Mouse (Mus musculus) limb, embryonic 15.5 days (tissue): Measurements from ENCODE around the gene Epn3. TPM values are rescaled to one million over a fixed set of nuclear protein-coding genes. Genes with fewer than 3 reads are reported as not detected.

Experiments
- ATAC-seq: fragments of 200-750 bp; cut with Nextera tagmentation; 2 replicates; pipeline ENCODE4 v1.8.0; 2017; ENCODE audit warnings: low read depth, moderate TSS enrichment; ENCODE audit not compliant: insufficient number of reproducible peaks, low FRiP score, low TSS enrichment
- H3K27ac ChIP-seq: fragments of 300-500 bp; sonication (generic); 2 replicates; pipeline ENCODE4 v1.5.1; 2015; ENCODE audit warnings: moderate library complexity, mild to moderate bottlenecking, inconsistent platforms
- H3K27me3 ChIP-seq: fragments of 300-500 bp; sonication (generic); 2 replicates; pipeline ENCODE4 v1.6.1; 2015; ENCODE audit warnings: inconsistent platforms
- H3K36me3 ChIP-seq: fragments of 300-500 bp; sonication (generic); 2 replicates; pipeline ENCODE4 v1.6.1; 2015; ENCODE audit warnings: inconsistent platforms
- H3K4me1 ChIP-seq: fragments of 300-500 bp; sonication (generic); 2 replicates; pipeline ENCODE4 v1.6.1; 2015; ENCODE audit warnings: inconsistent platforms
- H3K4me2 ChIP-seq: fragments of 300-500 bp; sonication (generic); 2 replicates; pipeline ENCODE4 v1.6.1; 2015; ENCODE audit warnings: mild to moderate bottlenecking, inconsistent platforms
- H3K4me3 ChIP-seq: fragments of 300-500 bp; sonication (generic); 2 replicates; pipeline ENCODE4 v1.5.1; 2015; ENCODE audit warnings: mild to moderate bottlenecking, inconsistent platforms
- H3K9ac ChIP-seq: fragments of 300-500 bp; sonication (generic); 2 replicates; pipeline ENCODE4 v1.6.1; 2015; ENCODE audit warnings: inconsistent platforms
- H3K9me3 ChIP-seq: fragments of 300-500 bp; sonication (generic); 2 replicates; pipeline ENCODE4 v1.6.1; 2016; ENCODE audit warnings: inconsistent platforms
- WGBS: fragments of 180-500 bp; shearing (Covaris S2); methylation state at CpG from one replicate; pipeline ENCODE4 v1.1.7; 2015; 5-methylcytosine and 5-hydroxymethylcytosine counted together
- polyA plus RNA-seq: library from polyadenylated mRNA; unstranded; fragments of >200 nt; fragmentation: Nextera tagmentation; extraction: Ambion mirVana; gene quantifications from 2 replicates; pipeline ENCODE4 v1.2.1, GENCODE M21; 2015

The Epn3 gene
- polyA plus RNA-seq, 1 experiment from 2014 or later = 11.1 TPM

DNA sequence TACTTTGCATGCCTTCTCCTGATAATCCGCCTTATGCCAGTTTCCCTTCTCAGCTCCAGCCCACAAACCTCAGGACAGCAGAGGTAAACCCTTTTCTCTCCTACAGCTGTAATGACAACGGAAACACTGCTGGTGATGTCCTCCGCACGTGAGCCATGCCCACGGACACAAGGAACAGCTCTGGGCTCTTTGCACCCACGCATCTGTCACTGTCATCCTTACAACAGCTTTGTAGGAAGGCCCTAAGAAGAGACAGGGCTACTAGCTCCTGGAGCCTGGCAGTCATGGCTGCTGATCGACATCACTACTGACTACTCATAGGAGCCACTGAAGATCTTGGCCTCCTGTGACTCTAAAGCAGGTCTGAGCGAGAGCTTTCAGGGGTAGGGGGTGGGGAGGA, 33.4 kb upstream of the Epn3 start:
- 79% methylated on average over 8 of the region's 8 CpGs for WGBS
- no peaks in the 10 kb centered on the region for H3K36me3 ChIP-seq
- no peak overlapping the region for H3K9ac ChIP-seq
- no peak overlapping the region for H3K27ac ChIP-seq
- ATAC-seq = no peak
- H3K27me3 ChIP-seq = no peaks in the 10 kb centered on the region
- no peak overlapping the region for H3K4me3 ChIP-seq
- 0 out of 2 replicates have a peak, but pooled peaks cover 5% of the 10 kb centered on the region for H3K4me1 ChIP-seq
- no peaks in the 10 kb centered on the region for H3K9me3 ChIP-seq
- no peak overlapping the region for H3K4me2 ChIP-seq

DNA sequence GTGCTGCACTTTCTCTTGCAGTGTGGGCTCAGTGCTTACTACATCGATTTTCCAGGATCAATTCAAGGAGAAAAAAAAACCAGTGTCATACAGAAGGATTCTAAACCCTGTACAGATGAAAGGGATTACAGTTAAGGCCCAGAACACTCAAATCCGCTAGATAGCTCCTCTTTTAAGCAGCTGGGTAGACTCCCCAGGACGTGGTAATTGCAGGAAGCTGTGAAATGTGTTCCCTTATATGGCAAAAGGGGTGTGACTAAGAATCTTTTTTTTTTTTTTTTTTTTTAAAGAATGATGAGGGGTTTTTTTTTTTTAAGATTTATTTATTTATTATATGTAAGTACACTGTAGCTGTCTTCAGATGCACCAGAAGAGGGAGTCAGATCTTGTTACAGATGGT, 29.1 kb upstream of the Epn3 start:
- H3K4me2 ChIP-seq = no peak overlapping the region
- no peaks in the 10 kb centered on the region for H3K36me3 ChIP-seq
- no peaks in the 10 kb centered on the region for H3K27me3 ChIP-seq
- H3K27ac ChIP-seq = no peak overlapping the region
- 36% methylated on average over 3 of the region's 3 CpGs for WGBS
- peaks cover 25% of the 10 kb centered on the region for H3K4me1 ChIP-seq
- H3K9me3 ChIP-seq = no peaks in the 10 kb centered on the region
- ATAC-seq = no peak
- no peak overlapping the region for H3K4me3 ChIP-seq
- no peak overlapping the region for H3K9ac ChIP-seq

DNA sequence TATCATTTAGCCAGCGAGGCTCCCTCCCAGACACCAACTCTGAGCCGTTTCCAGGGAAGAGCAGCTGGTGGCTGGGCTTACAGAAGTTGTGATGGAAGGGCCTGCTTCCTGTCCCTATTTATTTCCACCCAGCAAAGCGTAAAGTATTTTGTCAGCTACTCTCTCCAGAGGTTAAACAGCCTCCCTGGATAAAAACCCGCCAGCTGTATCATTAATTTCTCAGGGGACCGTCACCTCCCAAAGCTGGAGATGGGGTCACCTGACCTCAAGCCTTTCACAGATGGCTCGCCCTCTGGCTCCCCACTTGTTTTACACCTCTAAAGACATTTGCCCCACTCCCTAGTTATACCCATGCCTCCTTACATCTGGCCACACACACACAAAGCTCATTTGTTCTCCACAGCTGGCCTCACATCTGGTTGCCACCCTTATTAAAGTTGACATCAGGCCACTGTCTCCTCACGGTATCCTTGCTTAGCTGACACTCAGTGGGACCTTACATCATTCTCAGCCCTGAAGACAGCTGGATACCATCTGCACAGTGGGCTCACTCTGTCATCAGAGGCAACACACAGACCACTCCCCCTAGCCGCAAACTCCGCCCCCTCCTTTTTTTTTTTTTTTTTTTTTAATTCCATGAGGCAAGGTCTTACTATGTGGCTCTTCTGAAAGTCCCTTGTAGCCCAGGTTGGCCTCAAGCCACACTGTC, 26.6 kb upstream of the Epn3 start:
- no peaks in the 10 kb centered on the region for H3K27me3 ChIP-seq
- H3K27ac ChIP-seq = 0 out of 2 replicates have a peak overlapping the region, but pooled peaks have one; percentile 11
- H3K4me2 ChIP-seq = no peak overlapping the region
- no peak overlapping the region for H3K4me3 ChIP-seq
- H3K4me1 ChIP-seq = peaks cover 27% of the 10 kb centered on the region
- ATAC-seq = peak; percentile 59
- H3K36me3 ChIP-seq = no peaks in the 10 kb centered on the region
- H3K9ac ChIP-seq = no peak overlapping the region
- WGBS = 30% methylated on average over 9 of the region's 9 CpGs
- no peaks in the 10 kb centered on the region for H3K9me3 ChIP-seq

DNA sequence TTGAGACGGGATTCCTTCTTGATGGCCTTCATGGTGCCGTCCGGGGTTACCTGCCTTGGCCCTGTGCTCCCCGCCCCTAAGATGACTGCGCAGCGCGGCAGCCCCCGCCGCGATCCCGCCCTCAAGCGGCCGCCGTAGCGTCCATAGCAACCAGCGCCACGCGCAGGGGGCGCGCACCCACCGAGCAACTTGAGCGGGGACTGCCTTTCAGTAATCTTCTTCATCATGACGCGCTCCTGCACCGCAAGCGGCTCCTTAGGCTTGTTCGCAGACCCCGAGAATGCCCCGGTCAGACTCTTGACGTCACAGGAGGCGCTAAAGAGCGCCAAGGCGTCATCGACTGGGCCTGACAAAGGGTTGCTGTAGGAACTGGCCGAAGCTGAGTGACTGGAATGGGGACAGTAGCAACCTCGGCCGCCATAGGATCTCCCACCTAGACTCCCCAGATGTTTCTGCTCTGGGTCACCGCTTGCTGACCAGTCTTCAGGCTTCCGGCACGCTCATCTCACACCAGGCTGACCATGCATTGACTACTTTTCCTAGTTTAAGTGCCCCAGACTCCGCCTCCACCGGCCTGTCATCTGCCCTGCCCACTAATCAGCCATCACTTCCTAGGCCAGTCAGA, 21.6 kb upstream of the Epn3 start, which contains the start of gene Mycbpap:
Gene Mycbpap (minus strand): TSS at position 524 of the 625 bp plus-strand sequence.
- peak within 1 kb of the TSS; percentile 77 for H3K4me2 ChIP-seq
- H3K27me3 ChIP-seq = no peaks in the 10 kb centered on the region
- ATAC-seq = peak; percentile 72; the same call in 1 of the 2 replicates
- under 1% methylated on average over 42 of the region's 42 CpGs for WGBS
- peak within 1 kb of the TSS; percentile 52 for H3K4me3 ChIP-seq
- no peaks in the 10 kb centered on the region for H3K36me3 ChIP-seq
- no peaks in the 10 kb centered on the region for H3K9me3 ChIP-seq
- peak within 1 kb of the TSS; percentile 44 for H3K9ac ChIP-seq
- no peak within 1 kb of the TSS for H3K27ac ChIP-seq
- H3K4me1 ChIP-seq = peaks cover 20% of the 10 kb centered on the region

DNA sequence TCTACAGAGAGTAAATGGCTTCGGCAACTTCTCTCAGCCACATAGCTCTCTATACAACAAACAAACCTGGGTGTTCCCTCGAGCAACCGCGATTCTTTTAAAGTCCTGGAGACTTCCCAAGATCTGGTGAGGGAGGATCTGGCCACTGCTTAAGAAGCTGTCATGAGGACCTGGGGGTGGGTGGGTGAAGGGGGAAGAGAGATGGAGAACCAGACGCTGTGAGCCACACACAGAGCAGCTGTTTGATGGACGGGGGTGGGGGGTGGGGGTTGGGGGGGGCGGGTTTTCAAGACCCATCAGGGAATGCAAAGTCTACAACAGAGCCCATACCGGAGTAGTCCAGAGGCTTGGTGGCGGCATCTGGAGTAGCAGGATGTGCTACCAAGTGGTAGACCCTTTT, 13.7 kb upstream of the Epn3 start:
- no peak for ATAC-seq
- no peak overlapping the region for H3K4me2 ChIP-seq
- H3K36me3 ChIP-seq = no peaks in the 10 kb centered on the region
- no peaks in the 10 kb centered on the region for H3K27me3 ChIP-seq
- no peak overlapping the region for H3K4me3 ChIP-seq
- H3K9me3 ChIP-seq = no peaks in the 10 kb centered on the region
- 31% methylated on average over 9 of the region's 9 CpGs for WGBS
- no peaks in the 10 kb centered on the region; the same call in 1 of the 2 replicates for H3K4me1 ChIP-seq
- H3K27ac ChIP-seq = no peak overlapping the region
- no peak overlapping the region for H3K9ac ChIP-seq

DNA sequence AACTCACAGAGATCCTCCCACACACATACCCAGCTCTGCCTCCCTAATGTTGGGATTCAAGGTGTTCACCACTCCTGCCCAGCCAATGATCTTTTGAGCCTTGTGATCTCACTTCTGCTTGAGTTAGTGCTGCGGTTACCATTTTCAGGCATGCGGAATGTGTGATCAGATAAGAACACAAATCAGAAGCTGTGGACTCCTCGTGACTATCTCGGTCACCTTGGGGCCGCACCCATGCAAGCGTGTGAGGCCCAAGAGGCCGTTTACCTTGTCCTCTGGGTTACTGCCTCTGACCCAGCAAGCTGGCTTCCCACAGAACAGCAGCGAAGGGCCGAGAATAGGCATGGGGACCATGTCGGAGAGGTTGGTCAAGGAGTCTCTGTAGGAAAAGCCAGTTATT, 9.2 kb upstream of the Epn3 start:
- ATAC-seq = no peak

DNA sequence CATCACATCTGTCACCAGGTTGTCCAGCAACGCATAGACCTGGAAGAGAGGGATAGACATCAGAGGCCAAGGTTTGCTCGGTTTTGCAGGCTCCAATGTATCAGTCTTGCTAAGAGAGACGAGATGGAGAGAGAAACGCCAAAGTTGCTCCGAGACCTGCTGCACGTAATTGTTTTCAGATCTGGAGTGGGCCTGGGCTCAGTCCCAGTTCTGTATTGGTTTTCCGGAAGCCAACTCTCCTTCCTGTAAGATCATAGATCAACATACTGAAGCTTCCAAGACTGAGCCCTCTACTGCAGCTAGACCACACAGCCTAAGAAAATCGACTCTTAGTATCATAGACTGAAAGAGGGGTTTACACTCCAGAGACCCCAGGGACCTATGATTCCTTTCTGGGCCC, 1.7 kb upstream of the Epn3 start:
- WGBS = 59% methylated on average over 8 of the region's 8 CpGs
- Histone ChIP-seq H3K9me3 (no peaks in the 10 kb centered on the region), H3K27ac (no peak overlapping the region)

More for the DNA sequence above, 9.2 kb upstream of the Epn3 start:
- Histone ChIP-seq H3K27me3 (no peaks in the 10 kb centered on the region), H3K9ac (no peak overlapping the region), H3K4me3 (no peak overlapping the region), H3K36me3 (no peaks in the 10 kb centered on the region), H3K4me1 (no peaks in the 10 kb centered on the region; the same call in 1 of the 2 replicates), H3K9me3 (no peaks in the 10 kb centered on the region), H3K4me2 (no peak overlapping the region), H3K27ac (no peak overlapping the region)
- WGBS = 90% methylated on average over 10 of the region's 10 CpGs

DNA sequence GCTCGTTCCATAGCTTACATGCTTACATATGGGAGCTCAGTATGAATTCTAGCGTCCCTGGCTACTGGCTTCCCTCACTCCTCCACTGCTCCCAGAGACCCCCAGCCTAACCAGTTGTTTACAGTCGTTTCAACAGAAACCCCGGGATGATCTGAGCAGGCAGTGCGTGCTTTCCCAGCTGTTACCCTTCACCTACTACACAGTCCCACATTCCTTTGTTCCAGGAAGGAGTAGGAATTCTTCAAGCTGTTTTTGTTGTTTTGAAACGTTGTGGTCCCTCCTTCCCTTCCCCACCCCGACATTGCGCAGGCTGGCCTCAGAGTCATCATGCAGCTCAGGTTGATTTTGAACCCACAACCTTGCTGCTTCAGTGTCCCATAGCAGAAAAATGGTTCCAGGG, 588 bp upstream of the Epn3 start:
- H3K27ac ChIP-seq = no peak overlapping the region
- WGBS = 25% methylated on average over 8 of the region's 8 CpGs
- H3K9me3 ChIP-seq = no peaks in the 10 kb centered on the region
- H3K36me3 ChIP-seq = no peaks in the 10 kb centered on the region
- peak overlapping the region; percentile 39; the same call in 1 of the 2 replicates for H3K4me3 ChIP-seq
- H3K4me1 ChIP-seq = peaks cover 38% of the 10 kb centered on the region
- peak overlapping the region; percentile 71 for H3K4me2 ChIP-seq
- H3K27me3 ChIP-seq = no peaks in the 10 kb centered on the region
- no peak for ATAC-seq
- no peak overlapping the region for H3K9ac ChIP-seq

More for the DNA sequence above, 1.7 kb upstream of the Epn3 start:
- H3K36me3 ChIP-seq = no peaks in the 10 kb centered on the region
- H3K9ac ChIP-seq = no peak overlapping the region
- ATAC-seq = no peak
- H3K4me3 ChIP-seq = no peak overlapping the region
- H3K27me3 ChIP-seq = no peaks in the 10 kb centered on the region
- H3K4me1 ChIP-seq = peaks cover 38% of the 10 kb centered on the region
- H3K4me2 ChIP-seq = no peak overlapping the region

DNA sequence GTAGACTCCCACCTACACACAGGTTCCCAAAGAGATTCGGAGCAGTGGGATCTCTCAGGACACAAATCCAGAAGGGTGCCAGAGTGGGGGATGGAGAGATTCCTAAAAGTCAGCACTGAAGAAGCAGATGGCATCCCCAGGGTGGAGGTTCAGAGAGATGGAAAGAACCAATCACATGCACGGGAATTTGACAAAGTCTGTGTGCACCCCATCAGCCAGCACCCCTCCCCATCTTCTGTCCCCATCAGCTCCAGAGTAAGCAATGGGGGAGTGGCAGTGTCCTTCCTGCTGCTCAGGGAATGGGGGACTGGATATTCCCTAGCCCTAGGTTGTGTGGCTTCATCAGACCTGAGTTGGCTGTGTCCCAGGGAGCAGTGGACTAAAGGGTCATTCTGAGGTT, 739 bp downstream of the Epn3 start:
- H3K27ac ChIP-seq = peak overlapping the region; percentile 73
- no peak overlapping the region for H3K9ac ChIP-seq
- WGBS = 4% methylated on average over 2 of the region's 2 CpGs
- H3K4me3 ChIP-seq = peak overlapping the region; percentile 39
- H3K27me3 ChIP-seq = no peaks in the 10 kb centered on the region
- H3K36me3 ChIP-seq = no peaks in the 10 kb centered on the region
- peak overlapping the region; percentile 71 for H3K4me2 ChIP-seq
- H3K9me3 ChIP-seq = no peaks in the 10 kb centered on the region
- ATAC-seq = no peak
- H3K4me1 ChIP-seq = peaks cover 38% of the 10 kb centered on the region

DNA sequence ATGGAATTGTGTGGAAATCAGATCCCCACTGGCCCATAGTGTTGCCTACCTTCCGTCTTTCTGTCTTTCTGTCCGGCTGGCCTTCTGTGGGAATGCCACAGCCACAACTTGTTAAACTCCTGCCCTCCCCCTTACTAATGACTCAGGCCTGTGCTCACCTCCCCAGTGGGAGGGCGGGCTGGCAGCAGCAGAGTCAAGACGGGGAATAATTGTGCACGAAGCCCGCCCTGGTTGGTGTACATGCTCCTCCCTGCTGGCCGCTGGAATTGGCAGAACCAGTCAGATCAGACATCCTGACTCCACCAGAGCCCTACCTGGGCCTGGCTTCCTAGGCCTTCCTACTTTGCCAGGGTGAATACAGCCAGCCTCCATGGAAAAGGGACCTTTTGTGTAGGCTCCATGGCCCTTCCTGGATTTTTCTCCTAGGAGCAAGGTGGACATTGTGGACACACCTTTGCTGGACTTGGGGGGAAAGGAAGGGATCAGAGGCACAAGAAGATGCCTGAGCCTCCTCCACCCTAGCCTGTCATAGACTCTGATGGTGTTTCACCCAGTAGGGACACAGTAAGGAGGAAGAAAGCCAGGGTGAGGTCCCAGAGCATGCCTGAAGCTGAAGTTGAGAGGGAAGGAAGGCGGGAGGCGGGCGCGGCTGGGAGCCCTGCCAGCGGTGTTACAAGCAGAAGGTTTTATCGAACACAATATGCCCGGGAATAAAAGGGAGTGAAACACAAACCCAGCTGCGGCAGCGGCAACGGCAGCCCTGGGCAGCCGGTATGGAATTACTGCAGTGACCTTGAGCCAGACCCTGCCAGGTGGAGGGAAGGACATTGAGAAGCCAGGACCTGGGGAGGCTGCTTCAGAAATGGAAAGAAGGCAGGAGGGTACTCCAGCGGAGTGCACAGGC, 1.4 kb downstream of the Epn3 start:
- ATAC-seq = no peak
- Histone ChIP-seq H3K4me1 (peaks cover 38% of the 10 kb centered on the region), H3K27me3 (no peaks in the 10 kb centered on the region), H3K9me3 (no peaks in the 10 kb centered on the region), H3K4me3 (peak overlapping the region; percentile 39), H3K36me3 (no peaks in the 10 kb centered on the region), H3K27ac (peak overlapping the region; percentile 73), H3K9ac (no peak overlapping the region), H3K4me2 (peak overlapping the region; percentile 71)
- 11% methylated on average over 19 of the region's 19 CpGs for WGBS

DNA sequence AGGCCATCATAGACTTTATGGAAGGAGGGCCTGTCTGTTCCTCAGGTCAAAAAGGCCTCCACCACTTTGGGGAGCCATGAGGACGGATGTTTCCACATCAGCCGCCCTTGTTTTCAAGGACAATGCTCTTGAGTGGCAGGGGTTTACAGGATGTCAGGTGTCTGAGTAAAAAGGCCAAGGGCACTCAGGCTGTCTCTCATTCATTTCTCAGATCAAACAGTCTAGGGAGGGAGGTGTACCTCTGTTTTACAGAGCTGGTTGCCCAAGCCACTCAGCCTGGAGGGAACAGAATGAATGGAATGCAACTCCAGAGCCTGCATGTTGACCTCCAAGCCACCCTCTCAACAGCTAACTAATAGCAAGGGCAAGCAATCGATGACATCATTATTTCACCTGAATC, 4.4 kb downstream of the Epn3 start:
- no peak overlapping the region for H3K4me3 ChIP-seq

More for the DNA sequence above, 4.4 kb downstream of the Epn3 start:
- Histone ChIP-seq H3K27me3 (no peaks in the 10 kb centered on the region), H3K4me1 (peaks cover 49% of the 10 kb centered on the region), H3K27ac (no peak overlapping the region), H3K4me2 (no peak overlapping the region), H3K36me3 (no peaks in the 10 kb centered on the region), H3K9me3 (no peaks in the 10 kb centered on the region), H3K9ac (no peak overlapping the region)
- WGBS = 85% methylated on average over 3 of the region's 3 CpGs
- ATAC-seq = no peak
